ENCODE assay signal across 8 mouse cellular contexts in genomic region chr4:100998145-100998544, GRCm38 (mm10). TPM values are rescaled to one million over a fixed set of nuclear protein-coding genes. Genes with fewer than 3 reads are reported as not detected.
DNase-seq lines count a peak whose midpoint lies in the region; ATAC-seq lines count a peak whose summit lies in the region.

No protein-coding gene starts in this region.

- H3K36me3 ChIP-seq in splenic B cell, adult 2 months (ENCODE audit: control insufficient read depth, insufficient read depth, low read length, poor library complexity, severe bottlenecking): no peaks in the 10 kb centered on the region

- peak; percentile 80 for ATAC-seq in frontal cortex, adult (ENCODE audit: low TSS enrichment)

- peak; percentile 38 to 39 for DNase-seq in adrenal gland, adult 18-20 months (ENCODE audit: low spot score in 2 of 2)
- DNase-seq in adrenal gland, adult 8-10 months: no peak
- DNase-seq in B cell, adult 2 months: peak; percentile 20 to 22
- peak; percentile 45 to 63 for DNase-seq in cerebellum, adult 18-20 months
- peak; percentile 59 to 72 for DNase-seq in layer of hippocampus, adult 8-10 months (ENCODE audit: low spot score in 2 of 2)
- DNase-seq in lung, postnatal 4 days: peak; percentile 37 to 65
- peak; percentile 43 for DNase-seq in splenic B cell, adult 2 months (ENCODE audit: low read depth, low spot score)

- H3K27me3 ChIP-seq in splenic B cell, adult 2 months (ENCODE audit: control insufficient read depth, insufficient read depth, low read length, poor library complexity, severe bottlenecking): no peaks in the 10 kb centered on the region

RNA-seq across cellular contexts. Expression of gene Gm10577, which starts 22.4 kb away (rescaled TPM):
- not detected for total RNA-seq in adrenal gland, adult 18-20 months (2021)
- not detected for total RNA-seq in adrenal gland, adult 8-10 months (2022)
- not detected for total RNA-seq in layer of hippocampus, adult 8-10 months (2022)
